ENCODE assay signal across 28 mouse cellular contexts in genomic region chr6:112990119-112990518, GRCm38 (mm10). TPM values are rescaled to one million over a fixed set of nuclear protein-coding genes. Genes with fewer than 3 reads are reported as not detected.
DNase-seq lines count a peak whose midpoint lies in the region; ATAC-seq and TF ChIP-seq lines count a peak whose summit lies in the region.
"Had no signal": no experiment of that assay in that cellular context is flagged by ENCODE, and none has a peak within 500 bp of the region (broad histone marks: within the 10 kb centered on the region; RNA-seq: fewer than 3 reads in every experiment).

No protein-coding gene starts in this region.

- H3K9ac ChIP-seq in midbrain, embryonic 15.5 days, result no peak overlapping the region
- no peak overlapping the region for H3K9ac ChIP-seq in hindbrain, postnatal 0 days (replicated peaks; ENCODE audit: low read length)
- H3K9ac ChIP-seq: forebrain, embryonic 13.5 days; heart, embryonic 12.5 days; intestine, embryonic 15.5 days; limb, embryonic 12.5 days; neural tube, embryonic 13.5 days had no signal

- intact Hi-C loops in heart, postnatal 10 days (cut with DNase I), result no loop called here

- no peak for TF ChIP-seq CTCF in hindbrain, postnatal 0 days (IDR thresholded peaks at IDR 0.05; ENCODE audit: low read depth)

- no peaks in the 10 kb centered on the region for H3K9me3 ChIP-seq in midbrain, embryonic 15.5 days
- no peaks in the 10 kb centered on the region for H3K9me3 ChIP-seq in midbrain, embryonic 10.5 days (replicated peaks)
- no peaks in the 10 kb centered on the region for H3K9me3 ChIP-seq in hindbrain, postnatal 0 days (ENCODE audit: low read length)
- H3K9me3 ChIP-seq: forebrain, embryonic 13.5 days; heart, embryonic 12.5 days; intestine, embryonic 15.5 days; limb, embryonic 12.5 days; megakaryocyte, embryonic 14.5 days; neural tube, embryonic 13.5 days had no signal

- no peak overlapping the region for H3K4me3 ChIP-seq in midbrain, embryonic 15.5 days
- no peak overlapping the region for H3K4me3 ChIP-seq in midbrain, embryonic 10.5 days
- no peak overlapping the region for H3K4me3 ChIP-seq in hindbrain, postnatal 0 days (ENCODE audit: low read length)
- H3K4me3 ChIP-seq: forebrain, embryonic 13.5 days; gastrocnemius, adult 2 months; heart, adult 2 months; heart, embryonic 12.5 days; intestine, embryonic 15.5 days; left cerebral cortex, adult 2 months; limb, embryonic 12.5 days; megakaryocyte, embryonic 14.5 days; neural tube, embryonic 13.5 days had no signal

- peak; percentile 51; the same call in 1 of the 2 replicates for ATAC-seq in midbrain, embryonic 15.5 days (replicated peaks)
- peak; percentile 74; the same call in 1 of the 2 replicates for ATAC-seq in hindbrain, postnatal 0 days
- ATAC-seq: activated CD4-positive, CD25-positive, alpha-beta regulatory T cell, adult 4 months; CD4-positive, CD25-positive, alpha-beta regulatory T cell, adult 4 months; forebrain, embryonic 13.5 days; intestine, embryonic 15.5 days had no signal

- H3K27me3 ChIP-seq in midbrain, embryonic 15.5 days (replicated peaks), result no peaks in the 10 kb centered on the region
- no peaks in the 10 kb centered on the region for H3K27me3 ChIP-seq in midbrain, embryonic 10.5 days (ENCODE audit: low read depth, poor library complexity, severe bottlenecking)
- H3K27me3 ChIP-seq in hindbrain, postnatal 0 days (ENCODE audit: insufficient read depth, low read length), result no peaks in the 10 kb centered on the region
- H3K27me3 ChIP-seq: forebrain, embryonic 13.5 days; heart, embryonic 12.5 days; intestine, embryonic 15.5 days; limb, embryonic 12.5 days; neural tube, embryonic 13.5 days had no signal

- peak; percentile 33 for DNase-seq in heart, adult 11 months
- DNase-seq in heart, postnatal 10 days, result no peak
- no peak for DNase-seq in midbrain, embryonic 10.5 days (ENCODE audit: low spot score)
- DNase-seq in brain, adult 2 months (ENCODE audit: low read depth, low spot score), result peak; percentile 37
- DNase-seq in hindbrain, postnatal 0 days (ENCODE audit: low spot score), result peak; percentile 65
- DNase-seq in kidney, adult 18-20 months, result no peak
- DNase-seq in lung, adult 18-20 months, result no peak
- DNase-seq: adrenal gland, adult 2 months; cerebellum, adult 11 months; cerebellum, adult 9-10 months; gastrocnemius, adult 2 months; gastrocnemius, postnatal 36 days; heart, adult 2 months; kidney, adult 8-10 months; kidney, postnatal 10 days; lung, postnatal 36 days; right cerebral cortex, postnatal 14 days had no signal

- H3K36me3 ChIP-seq in midbrain, embryonic 15.5 days (replicated peaks), result no peaks in the 10 kb centered on the region
- H3K36me3 ChIP-seq in midbrain, embryonic 10.5 days, result no peaks in the 10 kb centered on the region
- no peaks in the 10 kb centered on the region for H3K36me3 ChIP-seq in hindbrain, postnatal 0 days (ENCODE audit: insufficient read depth, low read length)
- H3K36me3 ChIP-seq: heart, embryonic 12.5 days; intestine, embryonic 15.5 days; limb, embryonic 12.5 days; neural tube, embryonic 13.5 days had no signal

- H3K27ac ChIP-seq in midbrain, embryonic 15.5 days, result 0 out of 2 replicates have a peak overlapping the region, but pooled peaks have one; percentile 34
- no peak overlapping the region for H3K27ac ChIP-seq in midbrain, embryonic 10.5 days (replicated peaks)
- H3K27ac ChIP-seq in hindbrain, postnatal 0 days, result peak overlapping the region; percentile 16; the same call in 1 of the 2 replicates
- H3K27ac ChIP-seq: forebrain, embryonic 13.5 days; gastrocnemius, adult 2 months; heart, adult 2 months; intestine, embryonic 15.5 days; left cerebral cortex, adult 2 months; limb, embryonic 12.5 days; neural tube, embryonic 13.5 days had no signal

- H3K4me1 ChIP-seq in midbrain, embryonic 15.5 days, result peaks cover 31% of the 10 kb centered on the region
- H3K4me1 ChIP-seq in midbrain, embryonic 10.5 days, result peaks cover 17% of the 10 kb centered on the region
- peaks cover 5% of the 10 kb centered on the region; the same call in 1 of the 2 replicates for H3K4me1 ChIP-seq in hindbrain, postnatal 0 days (ENCODE audit: insufficient read depth, low read length)
- H3K4me1 ChIP-seq: heart, embryonic 12.5 days; intestine, embryonic 15.5 days; limb, embryonic 12.5 days had no signal

- 43% methylated on average over 1 of the region's 1 CpGs for WGBS in midbrain, embryonic 15.5 days
- WGBS in midbrain, embryonic 10.5 days, result 86% methylated on average over 1 of the region's 1 CpGs
- 23% methylated on average over 1 of the region's 1 CpGs for WGBS in hindbrain, postnatal 0 days

- H3K4me2 ChIP-seq in midbrain, embryonic 15.5 days, result no peak overlapping the region
- H3K4me2 ChIP-seq in hindbrain, postnatal 0 days (ENCODE audit: low read depth, low read length), result no peak overlapping the region
- H3K4me2 ChIP-seq: forebrain, embryonic 13.5 days; heart, embryonic 12.5 days; intestine, embryonic 15.5 days; limb, embryonic 12.5 days; liver, embryonic 11.5 days; neural tube, embryonic 13.5 days had no signal

RNA-seq across cellular contexts. Expression of gene Srgap3, which starts 43.1 kb away (rescaled TPM):
- total RNA-seq in heart, postnatal 10 days (2021), result 1 to 10 TPM; 2.6 to 2.9 TPM
- 39.7 and 44.6 TPM in 2 replicates for polyA plus RNA-seq in midbrain, embryonic 15.5 days (2015; fragmentation: Nextera tagmentation; extraction: Ambion mirVana)
- 30.9 and 44.7 TPM in 2 replicates for polyA plus RNA-seq in midbrain, embryonic 10.5 days (2016; fragmentation: Nextera tagmentation; extraction: Ambion mirVana)
- 49.4 and 55.8 TPM in 2 replicates for total RNA-seq in hindbrain, postnatal 0 days (2014; rRNA removed)
- 20.6 and 23.7 TPM in 2 replicates for polyA plus RNA-seq in hindbrain, postnatal 0 days (2015; fragmentation: Nextera tagmentation; extraction: Ambion mirVana)

RNA-seq across cellular contexts. Expression of gene Thumpd3, which starts 55.9 kb away (rescaled TPM):
- total RNA-seq in heart, postnatal 10 days (2021), result 10 to 100 TPM; 20.3 to 21.8 TPM
- 54.1 and 56.2 TPM in 2 replicates for polyA plus RNA-seq in midbrain, embryonic 15.5 days (2015; fragmentation: Nextera tagmentation; extraction: Ambion mirVana)
- polyA plus RNA-seq in midbrain, embryonic 10.5 days (2016; fragmentation: Nextera tagmentation; extraction: Ambion mirVana), result 73.2 and 74.9 TPM in 2 replicates
- total RNA-seq in hindbrain, postnatal 0 days (2014; rRNA removed), result 29.3 and 42.2 TPM in 2 replicates
- 45.3 and 45.5 TPM in 2 replicates for polyA plus RNA-seq in hindbrain, postnatal 0 days (2015; fragmentation: Nextera tagmentation; extraction: Ambion mirVana)

Comparison
In these comparisons a context has a peak if more than half of its experiments do, and no peak if none do; other contexts are left out.
1. DNase-seq: peak in heart, adult 11 months (single experiment), brain, adult 2 months (single experiment) and hindbrain, postnatal 0 days (single experiment); none in heart, postnatal 10 days (0 of 2), midbrain, embryonic 10.5 days (single experiment), kidney, adult 18-20 months (single experiment) and lung, adult 18-20 months (0 of 2).